Mouse (Mus musculus): ENCODE results near the gene Efcab2. TPM values are rescaled to one million over a fixed set of nuclear protein-coding genes. Genes with fewer than 3 reads are reported as not detected.

Efcab2 gene
- total and polyA plus RNA-seq, 2 experiments from 2014 or later = 7.0 to 8.6 TPM

DNA sequence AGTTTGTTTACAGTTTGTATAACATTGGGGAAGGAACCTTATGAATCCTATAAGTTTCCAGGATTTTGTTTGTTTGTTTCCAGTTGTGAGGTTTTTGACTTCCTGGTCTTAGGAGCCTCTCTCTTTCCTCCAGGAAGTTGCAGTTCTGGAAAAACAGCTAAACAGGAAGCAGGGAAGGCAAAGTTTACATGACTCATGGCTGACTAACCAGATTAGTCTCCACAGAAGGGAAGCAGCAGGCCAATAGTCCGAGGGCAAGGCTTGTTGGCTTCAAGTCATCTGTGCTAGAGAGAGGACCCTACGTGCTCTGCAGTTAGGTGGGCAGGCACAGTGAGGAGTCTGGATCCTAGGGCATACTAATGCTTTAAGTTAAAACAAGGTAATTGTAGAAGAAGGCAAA lies 86.6 kb downstream of the Efcab2 start:
- no peak overlapping the region for H3K4me2 ChIP-seq (ENCODE audit: low read depth)
- no peak for ATAC-seq
- no peak for DNase-seq
- H3K4me3 ChIP-seq (ENCODE audit: low read depth, low read length) = no peak overlapping the region
- no peak overlapping the region for H3K27ac ChIP-seq (ENCODE audit: low read depth, low read length)
- WGBS = 90% methylated on average over 2 of the region's 2 CpGs
- no peak for TF ChIP-seq CTCF (IDR thresholded peaks at IDR 0.05; ENCODE audit: low read depth)
- no peaks in the 10 kb centered on the region for H3K27me3 ChIP-seq (ENCODE audit: insufficient read depth, low read length)
- H3K9me3 ChIP-seq (ENCODE audit: low read length) = no peaks in the 10 kb centered on the region
- no peak overlapping the region for H3K9ac ChIP-seq
- H3K4me1 ChIP-seq (ENCODE audit: insufficient read depth) = no peaks in the 10 kb centered on the region
- H3K36me3 ChIP-seq (ENCODE audit: insufficient read depth) = no peaks in the 10 kb centered on the region

DNA sequence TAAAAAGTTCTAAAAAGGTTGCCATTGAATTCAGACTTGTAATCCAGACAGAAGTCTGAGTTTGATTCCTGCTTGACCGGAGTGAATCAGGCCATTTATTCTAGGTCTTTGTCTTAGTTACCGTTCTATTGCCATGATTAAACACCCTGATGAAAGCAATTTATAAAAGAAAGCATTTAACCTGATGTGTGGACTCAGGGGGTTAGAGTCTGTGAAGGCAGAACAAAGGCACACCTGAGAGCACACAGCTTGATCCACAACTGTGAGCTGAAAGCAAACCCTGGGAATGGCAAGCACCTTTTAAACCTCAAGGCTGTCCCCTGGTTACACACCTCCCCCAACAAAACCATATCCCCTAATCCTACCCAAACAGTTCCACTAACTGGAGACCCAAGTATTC lies 90.3 kb downstream of the Efcab2 start:
- no peak for ATAC-seq
- WGBS = 47% methylated on average over 2 of the region's 2 CpGs

DNA sequence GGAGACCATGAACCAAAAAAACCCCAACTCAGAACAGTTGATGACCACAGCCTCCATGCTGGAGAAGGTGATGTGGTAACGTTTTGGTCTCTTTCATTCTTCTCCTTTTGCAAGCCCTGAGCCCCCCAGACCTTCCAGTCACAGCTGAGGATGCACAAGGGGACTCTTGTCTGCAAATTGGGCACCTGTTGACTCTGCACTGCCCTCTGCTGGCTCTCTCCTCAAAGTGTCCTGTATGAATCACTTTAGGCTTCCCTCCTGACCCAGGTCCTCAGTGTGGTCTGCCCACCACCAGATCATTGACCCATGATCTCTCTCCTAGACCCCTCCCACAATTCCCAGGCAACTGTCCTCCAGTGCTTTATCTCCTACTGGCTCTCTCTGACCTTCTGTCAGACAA lies 91.0 kb downstream of the Efcab2 start:
- Histone ChIP-seq H3K4me3 (ENCODE audit: low read depth, low read length) (no peak overlapping the region), H3K9me3 (ENCODE audit: low read length) (no peaks in the 10 kb centered on the region), H3K4me1 (ENCODE audit: insufficient read depth) (no peaks in the 10 kb centered on the region), H3K27me3 (ENCODE audit: insufficient read depth, low read length) (no peaks in the 10 kb centered on the region), H3K9ac (no peak overlapping the region), H3K36me3 (ENCODE audit: insufficient read depth) (no peaks in the 10 kb centered on the region), H3K4me2 (ENCODE audit: low read depth) (no peak overlapping the region), H3K27ac (ENCODE audit: low read depth, low read length) (no peak overlapping the region)
- ATAC-seq = no peak
- WGBS = 32% methylated on average over 1 of the region's 1 CpGs
- no peak for DNase-seq
- TF ChIP-seq CTCF (IDR thresholded peaks at IDR 0.05; ENCODE audit: low read depth) = 0 out of 2 replicates have a peak, but pooled peaks have one; percentile 6

More for the DNA sequence above, 90.3 kb downstream of the Efcab2 start:
- Histone ChIP-seq H3K4me3 (ENCODE audit: low read depth, low read length) (no peak overlapping the region), H3K9ac (no peak overlapping the region), H3K27ac (ENCODE audit: low read depth, low read length) (no peak overlapping the region), H3K4me1 (ENCODE audit: insufficient read depth) (no peaks in the 10 kb centered on the region), H3K4me2 (ENCODE audit: low read depth) (no peak overlapping the region), H3K36me3 (ENCODE audit: insufficient read depth) (no peaks in the 10 kb centered on the region), H3K9me3 (ENCODE audit: low read length) (no peaks in the 10 kb centered on the region), H3K27me3 (ENCODE audit: insufficient read depth, low read length) (no peaks in the 10 kb centered on the region)
- no peak for DNase-seq
- no peak for TF ChIP-seq CTCF (IDR thresholded peaks at IDR 0.05; ENCODE audit: low read depth)

- WGBS = 94% methylated on average over 8 of the region's 8 CpGs
- TF ChIP-seq CTCF (IDR thresholded peaks at IDR 0.05; ENCODE audit: low read depth) = no peak
- H3K4me2 ChIP-seq (ENCODE audit: low read depth) = no peak overlapping the region
- no peaks in the 10 kb centered on the region for H3K36me3 ChIP-seq (ENCODE audit: insufficient read depth)
- H3K4me1 ChIP-seq (ENCODE audit: insufficient read depth) = no peaks in the 10 kb centered on the region
- no peak for ATAC-seq
- H3K27me3 ChIP-seq (ENCODE audit: insufficient read depth, low read length) = no peaks in the 10 kb centered on the region
- H3K9ac ChIP-seq = no peak overlapping the region
- no peak for DNase-seq
- no peak overlapping the region for H3K4me3 ChIP-seq (ENCODE audit: low read depth, low read length)
- H3K9me3 ChIP-seq (ENCODE audit: low read length) = no peaks in the 10 kb centered on the region
- no peak overlapping the region for H3K27ac ChIP-seq (ENCODE audit: low read depth, low read length)
Measured at GRCm38 (mm10) chr1:178506938-178507337, 101.1 kb downstream of the Efcab2 start.

DNA sequence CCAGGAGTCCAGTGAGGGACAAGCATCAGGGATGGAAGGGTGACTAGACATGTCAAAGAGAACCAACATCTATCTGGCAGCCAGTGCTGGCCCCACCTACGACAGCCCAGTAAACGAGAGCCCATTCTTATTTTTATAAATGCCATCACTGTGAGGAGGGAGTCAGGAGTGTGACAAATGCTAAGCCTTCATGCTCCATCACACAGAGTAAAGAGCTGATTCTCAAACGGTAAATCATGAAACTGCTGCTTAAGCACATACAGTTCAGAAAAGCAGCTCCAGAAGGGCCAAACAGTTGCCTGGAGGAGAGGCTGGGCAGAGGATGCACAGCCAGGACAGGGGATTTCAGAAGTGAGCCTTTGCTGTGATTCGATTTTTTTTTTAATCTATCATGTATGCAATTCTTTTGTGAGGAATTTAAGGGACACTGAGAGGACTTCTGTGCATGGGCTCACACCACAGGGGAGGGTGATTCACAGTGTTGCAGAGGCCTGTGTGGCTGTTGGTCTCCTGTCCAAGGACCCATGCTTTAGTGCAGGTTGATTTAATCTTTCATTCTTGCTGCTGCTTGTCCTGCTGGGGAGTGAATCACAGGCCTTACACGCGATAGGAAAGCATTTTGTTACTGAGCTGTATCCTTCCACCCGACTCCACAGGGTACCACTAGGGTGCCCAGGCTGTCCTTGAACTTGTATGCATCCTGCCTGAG lies 106.6 kb downstream of the Efcab2 start:
- ATAC-seq = no peak
- H3K4me2 ChIP-seq (ENCODE audit: low read depth) = no peak overlapping the region
- no peak for TF ChIP-seq CTCF (IDR thresholded peaks at IDR 0.05; ENCODE audit: low read depth)

GRCm38 (mm10) chr1:178513954-178514353 lies 108.1 kb downstream of the Efcab2 start:
- WGBS = 44% methylated on average over 6 of the region's 8 CpGs
- Histone ChIP-seq H3K36me3 (ENCODE audit: insufficient read depth) (no peaks in the 10 kb centered on the region), H3K4me2 (ENCODE audit: low read depth) (no peak overlapping the region), H3K27ac (ENCODE audit: low read depth, low read length) (no peak overlapping the region), H3K4me1 (ENCODE audit: insufficient read depth) (no peaks in the 10 kb centered on the region), H3K9me3 (ENCODE audit: low read length) (no peaks in the 10 kb centered on the region), H3K9ac (no peak overlapping the region), H3K27me3 (ENCODE audit: insufficient read depth, low read length) (no peaks in the 10 kb centered on the region), H3K4me3 (ENCODE audit: low read depth, low read length) (no peak overlapping the region)
- no peak for DNase-seq
- no peak for TF ChIP-seq CTCF (IDR thresholded peaks at IDR 0.05; ENCODE audit: low read depth)
- no peak for ATAC-seq

More for the DNA sequence above, 106.6 kb downstream of the Efcab2 start:
- Histone ChIP-seq H3K4me3 (ENCODE audit: low read depth, low read length) (no peak overlapping the region), H3K36me3 (ENCODE audit: insufficient read depth) (no peaks in the 10 kb centered on the region), H3K27me3 (ENCODE audit: insufficient read depth, low read length) (no peaks in the 10 kb centered on the region), H3K9me3 (ENCODE audit: low read length) (no peaks in the 10 kb centered on the region), H3K27ac (ENCODE audit: low read depth, low read length) (no peak overlapping the region), H3K4me1 (ENCODE audit: insufficient read depth) (no peaks in the 10 kb centered on the region), H3K9ac (no peak overlapping the region)
- 39% methylated on average over 7 of the region's 7 CpGs for WGBS
- no peak for DNase-seq

GRCm38 (mm10) chr1:178515839-178516238 lies 110.0 kb downstream of the Efcab2 start:
- DNase-seq (no peak), ATAC-seq (no peak)
- H3K4me1 ChIP-seq (ENCODE audit: insufficient read depth) = no peaks in the 10 kb centered on the region
- H3K9me3 ChIP-seq (ENCODE audit: low read length) = no peaks in the 10 kb centered on the region
- H3K9ac ChIP-seq = no peak overlapping the region
- H3K27me3 ChIP-seq (ENCODE audit: insufficient read depth, low read length) = no peaks in the 10 kb centered on the region
- H3K27ac ChIP-seq (ENCODE audit: low read depth, low read length) = no peak overlapping the region
- H3K4me3 ChIP-seq (ENCODE audit: low read depth, low read length) = no peak overlapping the region
- no peaks in the 10 kb centered on the region for H3K36me3 ChIP-seq (ENCODE audit: insufficient read depth)
- H3K4me2 ChIP-seq (ENCODE audit: low read depth) = no peak overlapping the region
- 73% methylated on average over 2 of the region's 2 CpGs for WGBS
- TF ChIP-seq CTCF (IDR thresholded peaks at IDR 0.05; ENCODE audit: low read depth) = no peak

Data from forebrain, postnatal 0 days (tissue).